Mouse (Mus musculus): ENCODE results near the gene Gca.

The Gca gene

DNA sequence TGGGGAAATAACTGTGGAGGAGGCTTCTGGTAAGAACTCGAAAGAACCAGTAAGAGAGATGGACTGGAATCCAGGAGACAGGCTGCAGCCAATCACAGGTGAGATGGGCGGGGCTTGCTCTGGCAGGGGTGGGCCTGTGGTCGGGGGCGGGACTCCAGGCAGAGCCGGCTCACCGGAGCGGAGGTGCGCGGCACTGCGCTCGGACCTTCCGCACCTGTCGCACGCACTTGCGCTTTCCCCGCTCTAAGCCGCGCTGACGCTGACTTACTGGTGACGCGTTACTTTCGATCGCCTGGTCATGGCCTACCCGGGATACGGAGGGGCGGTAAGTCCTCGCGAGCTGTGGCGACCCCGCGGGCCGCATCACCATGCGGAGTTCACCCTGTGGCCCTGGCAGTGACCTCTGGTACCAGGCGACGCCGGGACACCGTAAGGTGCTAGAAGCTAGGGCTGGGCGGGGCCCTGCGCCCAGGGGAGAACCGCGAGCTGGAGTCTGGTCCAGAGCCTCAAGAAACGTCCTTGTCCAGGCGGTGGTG, at the start of gene Gca:
Gca (plus strand) TSS at position 151 of the 536 bp plus-strand sequence.
- no peak for DNase-seq (ENCODE audit: low read depth)

DNA sequence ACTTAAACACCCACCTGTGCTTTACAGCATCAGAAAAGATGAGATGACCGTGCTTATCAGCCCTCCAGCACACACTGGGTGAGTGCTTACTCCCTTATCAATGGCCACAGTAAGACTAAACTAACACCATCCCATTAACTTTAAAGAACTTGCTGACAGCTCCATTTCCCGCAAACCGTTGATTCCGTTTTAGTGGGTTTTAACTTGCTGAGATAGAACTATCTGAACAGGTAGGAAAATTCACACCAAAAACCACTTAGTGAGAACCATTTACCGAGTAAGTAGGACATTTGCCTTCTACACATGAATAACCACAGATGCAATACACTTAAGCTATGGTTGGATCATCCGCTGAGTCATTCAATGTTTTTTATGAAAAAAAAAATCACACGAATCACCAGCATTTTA, 45.1 kb upstream of the Gca start:
- peak; percentile 75 for DNase-seq (ENCODE audit: low read depth)

DNA sequence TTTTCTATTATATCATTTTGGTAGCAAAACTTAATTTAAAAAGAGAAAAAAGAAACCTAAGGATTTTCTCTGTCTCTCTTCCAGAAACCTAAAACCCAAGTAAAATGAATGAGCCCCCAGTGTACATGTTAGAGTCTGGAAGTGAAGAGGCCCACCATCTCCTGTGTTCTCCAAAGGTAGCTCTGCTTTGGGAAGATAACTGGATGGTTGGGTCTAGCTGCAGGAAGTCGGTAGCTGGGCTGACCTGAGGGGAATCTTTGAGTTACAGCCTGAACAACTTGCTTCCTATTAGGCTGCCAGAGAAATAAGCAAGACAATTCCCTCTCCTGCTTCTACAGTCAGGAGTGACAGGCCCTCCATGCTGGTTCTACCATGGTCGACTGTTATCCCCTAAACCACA, 44.4 kb upstream of the Gca start:
- no peak for DNase-seq (ENCODE audit: low read depth)

DNA sequence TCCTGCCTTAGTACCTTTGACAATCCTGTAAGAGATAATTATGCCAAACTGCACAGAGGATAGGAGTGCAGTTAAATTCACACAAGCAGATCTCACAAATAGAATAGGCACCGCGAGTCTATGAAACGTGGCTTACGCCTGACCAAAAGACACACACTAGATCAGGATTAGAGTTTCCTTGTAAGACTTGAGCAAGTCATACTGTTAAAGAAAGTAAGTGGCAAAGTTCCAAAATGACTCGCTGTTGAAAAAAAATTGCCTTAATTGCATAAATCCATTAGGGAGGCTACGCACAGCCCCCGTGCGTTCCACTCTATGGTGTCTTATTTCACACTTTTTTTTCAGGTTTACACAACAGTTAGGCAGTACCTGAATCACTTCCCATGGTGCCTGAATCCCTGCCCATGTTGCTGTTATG, 41.1 kb upstream of the Gca start:
- peak; percentile 91 for DNase-seq (ENCODE audit: low read depth)

GRCm38 (mm10) chr2:62627728-62628127, 36.4 kb upstream of the Gca start:
- DNase-seq (ENCODE audit: low read depth): peak; percentile 73

DNA sequence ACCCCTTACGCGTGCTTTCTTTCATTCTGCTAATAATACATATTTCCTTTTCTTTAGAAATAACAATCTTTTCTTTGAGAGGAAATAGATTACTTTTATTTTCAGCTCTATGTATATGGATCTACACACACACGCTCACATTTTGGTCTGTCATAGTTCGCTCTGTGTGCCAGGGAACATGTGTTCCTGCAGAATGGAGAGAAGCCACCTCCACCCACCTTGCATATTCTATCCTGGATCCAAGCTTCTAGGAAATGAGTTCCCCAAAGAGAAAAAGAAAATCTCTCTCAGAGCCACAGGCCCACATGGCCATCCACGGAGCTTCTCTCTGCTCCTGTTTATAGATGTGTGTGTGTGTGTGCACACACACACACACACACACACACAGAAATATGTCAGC, 35.7 kb upstream of the Gca start:
- no peak for DNase-seq (ENCODE audit: low read depth)

- DNase-seq (ENCODE audit: low read depth): peak; percentile 87
Observed at GRCm38 (mm10) chr2:62630446-62630845, 33.6 kb upstream of the Gca start.

GRCm38 (mm10) chr2:62639869-62640268, 24.2 kb upstream of the Gca start:
- peak; percentile 28 for DNase-seq (ENCODE audit: low read depth)

DNA sequence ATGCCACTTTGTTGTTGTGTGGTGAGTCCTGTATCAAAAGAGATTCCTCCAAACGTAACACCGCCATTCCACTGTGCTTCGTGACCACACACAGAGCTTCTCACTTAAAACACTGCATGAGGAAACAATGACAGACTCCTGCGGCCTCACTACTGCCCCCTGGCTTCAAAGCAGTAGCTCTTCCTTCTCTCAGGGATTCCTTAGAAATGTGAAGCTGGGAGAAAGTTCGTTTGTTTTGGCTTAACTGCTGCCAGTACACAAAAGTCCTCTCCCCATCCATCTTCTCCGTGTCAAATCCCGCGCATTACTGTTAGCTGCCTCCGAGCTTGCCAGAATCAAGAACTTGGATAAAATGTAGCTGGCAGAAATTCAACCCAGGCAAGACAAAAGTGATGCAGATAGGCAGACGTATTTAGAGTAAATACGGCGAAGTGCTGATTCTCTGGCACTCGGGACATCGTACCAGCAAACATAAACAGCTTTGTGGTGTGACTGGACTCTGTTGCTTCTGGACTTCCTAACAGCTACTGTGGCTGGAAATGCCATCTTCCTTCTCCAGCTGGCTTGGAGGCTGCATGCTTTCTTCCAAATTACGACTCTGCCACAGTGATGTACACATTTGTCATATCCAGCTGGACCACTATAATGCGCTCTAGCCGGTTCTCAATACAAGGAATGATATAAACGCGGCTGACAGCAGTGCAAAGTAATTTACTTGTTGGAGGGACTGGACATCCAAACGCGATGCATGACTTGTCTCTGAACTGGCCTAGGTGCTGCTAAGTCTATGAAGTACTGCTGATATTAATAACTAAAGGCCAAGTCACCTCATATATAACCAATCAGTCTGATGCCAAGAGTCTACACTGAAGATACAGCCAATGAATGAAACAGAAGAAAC, 20.4 kb upstream of the Gca start:
- peak; percentile 64 for DNase-seq (ENCODE audit: low read depth)

DNA sequence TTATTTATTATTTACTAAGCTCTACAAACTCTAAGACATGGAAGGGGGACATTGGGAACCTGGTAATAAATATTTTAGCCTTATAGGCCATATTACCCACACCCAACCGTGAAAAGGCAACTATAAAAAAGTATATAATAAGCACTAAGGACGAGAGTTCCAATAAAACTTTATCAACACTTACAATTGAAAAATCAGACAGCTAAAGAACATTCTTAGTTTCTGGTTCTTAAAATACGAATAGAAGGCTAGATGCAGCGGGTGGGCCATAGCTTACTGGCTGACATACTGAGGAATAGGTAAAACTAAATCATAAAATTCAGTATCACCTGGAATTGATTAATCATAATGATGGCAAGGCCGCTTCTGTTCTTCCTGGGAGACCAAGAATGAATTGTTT, 19.2 kb upstream of the Gca start:
- DNase-seq (ENCODE audit: low read depth): no peak

DNA sequence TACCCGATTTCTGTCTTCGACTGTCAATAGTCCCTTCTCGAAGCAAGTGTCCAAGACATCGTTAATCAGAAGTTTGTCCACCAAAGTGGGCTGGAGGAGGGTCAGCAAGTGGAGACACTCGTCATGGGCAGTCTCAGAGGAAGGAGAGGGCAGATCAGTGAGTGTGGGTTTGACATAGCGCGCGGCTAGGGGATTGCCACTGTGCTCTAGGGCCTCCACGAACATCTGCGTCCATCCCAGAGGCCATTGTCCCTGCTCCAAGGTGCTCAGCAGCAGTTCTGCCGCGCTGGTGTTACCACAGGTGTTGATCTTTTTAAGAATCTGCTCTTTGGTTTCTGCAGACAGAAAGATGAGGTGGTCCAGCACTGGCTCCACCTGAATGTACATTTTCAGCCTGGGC, 18.6 kb upstream of the Gca start:
- DNase-seq (ENCODE audit: low read depth): peak; percentile 59

DNA sequence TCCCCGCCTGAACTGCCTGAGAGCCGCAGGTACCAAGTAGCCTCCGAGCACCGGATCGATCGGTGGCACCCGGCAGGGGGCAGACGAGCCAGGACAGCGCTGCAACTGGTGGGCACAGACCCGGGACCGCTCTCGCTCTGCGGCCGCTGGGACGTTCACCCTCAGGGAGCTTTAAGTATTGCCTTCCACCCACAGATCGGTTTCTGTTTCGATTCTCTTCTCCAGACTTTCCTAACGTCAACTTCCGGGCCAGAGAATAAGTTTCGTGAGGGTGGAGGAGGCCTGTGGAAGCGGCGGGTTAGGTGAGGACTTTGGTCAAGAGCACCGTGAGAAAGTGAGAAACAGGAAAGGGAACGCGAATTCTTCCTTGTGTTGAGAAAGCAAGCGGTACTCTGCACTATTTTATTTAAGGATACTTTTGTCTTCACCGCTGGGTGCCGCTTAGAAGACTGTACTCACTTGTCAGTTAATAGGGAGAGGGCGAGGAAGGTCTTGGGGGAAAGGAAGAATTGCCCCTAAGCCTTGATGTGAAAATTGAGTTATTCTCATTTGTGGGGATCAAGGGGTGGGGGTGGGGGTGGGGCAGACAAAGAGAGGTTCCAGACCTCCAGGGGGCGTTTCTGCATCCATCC, 18.0 kb upstream of the Gca start, which contains the start of gene Ifih1:
Ifih1 (minus strand) TSS at position 242 of the 632 bp plus-strand sequence.
- peak; percentile 82 for DNase-seq (ENCODE audit: low read depth)

- no peak for DNase-seq (ENCODE audit: low read depth)
Observed at GRCm38 (mm10) chr2:62646671-62647289, 17.3 kb upstream of the Gca start.

- DNase-seq (ENCODE audit: low read depth): no peak
Observed at GRCm38 (mm10) chr2:62651890-62652289, 12.2 kb upstream of the Gca start.

GRCm38 (mm10) chr2:62652466-62652865, 11.6 kb upstream of the Gca start:
- no peak for DNase-seq (ENCODE audit: low read depth)

- DNase-seq (ENCODE audit: low read depth): peak; percentile 85
Observed at GRCm38 (mm10) chr2:62654519-62655338, 9.4 kb upstream of the Gca start.

GRCm38 (mm10) chr2:62656072-62656471, 8.0 kb upstream of the Gca start:
- peak; percentile 43 for DNase-seq (ENCODE audit: low read depth)

- no peak for DNase-seq (ENCODE audit: low read depth)
Observed at GRCm38 (mm10) chr2:62660565-62660964, 3.5 kb upstream of the Gca start.

- no peak for DNase-seq (ENCODE audit: low read depth)
Observed at GRCm38 (mm10) chr2:62662560-62662959, 1.5 kb upstream of the Gca start.

DNA sequence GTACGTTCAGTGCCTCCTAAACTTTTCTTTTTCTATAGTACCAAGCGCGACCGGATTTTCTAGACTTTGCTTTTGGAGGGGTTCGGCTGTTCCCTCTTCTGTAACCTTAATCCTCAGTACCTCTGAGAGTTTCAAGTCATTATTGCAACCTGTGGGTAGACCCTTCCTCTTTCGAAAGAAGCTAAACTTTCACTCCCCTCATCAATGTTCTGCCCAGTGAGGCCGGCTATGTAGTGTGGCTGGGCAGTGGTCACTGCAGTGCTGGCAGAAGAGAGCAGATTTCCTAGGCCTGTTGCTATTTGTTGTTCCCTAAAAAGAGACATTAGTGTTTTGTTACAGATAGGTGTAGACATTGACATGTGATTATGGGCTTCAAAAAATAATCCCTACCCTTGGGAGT, 754 bp downstream of the Gca start:
- no peak for DNase-seq (ENCODE audit: low read depth)

DNA sequence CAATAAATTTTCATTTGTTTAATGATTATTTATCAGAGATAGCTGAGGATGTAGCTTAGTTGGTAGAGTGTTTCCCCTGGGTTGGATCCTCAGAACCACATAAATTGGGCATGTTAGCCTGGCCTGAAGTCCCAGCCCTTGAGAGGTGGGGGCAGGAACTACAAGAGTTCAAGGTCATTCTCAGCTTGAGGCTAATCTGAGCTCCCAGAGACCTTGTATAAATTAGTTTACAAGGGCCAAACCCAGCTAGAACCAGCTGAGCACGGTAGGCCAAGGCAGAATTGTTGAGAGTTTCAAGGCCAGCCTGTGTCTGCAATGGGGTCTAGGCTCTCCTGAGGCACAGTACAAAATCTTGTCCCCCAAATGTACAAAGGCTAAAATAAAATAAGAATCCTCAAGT, 1.5 kb downstream of the Gca start:
- no peak for DNase-seq (ENCODE audit: low read depth)

- no peak for DNase-seq (ENCODE audit: low read depth)
Observed at GRCm38 (mm10) chr2:62669848-62670247, 5.8 kb downstream of the Gca start.
